Mouse (Mus musculus): ENCODE results near the gene Phf3. TPM values are rescaled to one million over a fixed set of nuclear protein-coding genes. Genes with fewer than 3 reads are reported as not detected.
A peak's percentile ranks its signal among the peaks of the same experiment; 100 is the strongest.
"Not testable (repeated sequence)": the region's sequence is repeated elsewhere in the genome, so short reads cannot be mapped to it uniquely, and the experiment has no call there.

Gene Phf3
- 37.0 and 40.8 TPM in 2 replicates for polyA plus RNA-seq (2015; fragmentation: Nextera tagmentation; extraction: Ambion mirVana)

- peak within 1 kb of the TSS; percentile 93 for H3K9ac ChIP-seq
- no peaks in the 10 kb centered on the region for H3K9me3 ChIP-seq (replicated peaks)
- H3K36me3 ChIP-seq, result no peaks in the 10 kb centered on the region
- peaks cover 17% of the 10 kb centered on the region for H3K4me1 ChIP-seq
- peak; percentile 95 for ATAC-seq (replicated peaks; ENCODE audit: low FRiP score)
- peak within 1 kb of the TSS; percentile 64 for H3K4me2 ChIP-seq
- no peaks in the 10 kb centered on the region for H3K27me3 ChIP-seq
- under 1% methylated on average over 58 of the region's 85 CpGs for WGBS
- H3K4me3 ChIP-seq (replicated peaks), result peak within 1 kb of the TSS; percentile 93
- H3K27ac ChIP-seq, result peak within 1 kb of the TSS; percentile 98
Measured at GRCm38 (mm10) chr1:30873541-30874260, at the start of gene Phf3. TSS of gene Phf3 (minus strand) at chr1:30873921.

GRCm38 (mm10) chr1:30922237-30922636 lies 48.5 kb upstream of the Phf3 start:
- H3K27ac ChIP-seq, result no peak overlapping the region
- no peaks in the 10 kb centered on the region for H3K4me1 ChIP-seq
- H3K9ac ChIP-seq, result no peak overlapping the region
- 88% methylated on average over 3 of the region's 3 CpGs for WGBS
- peaks cover 16% of the 10 kb centered on the region for H3K9me3 ChIP-seq (replicated peaks)
- no peaks in the 10 kb centered on the region for H3K27me3 ChIP-seq
- no peaks in the 10 kb centered on the region for H3K36me3 ChIP-seq
- ATAC-seq (replicated peaks; ENCODE audit: low FRiP score), result no peak
- no peak overlapping the region for H3K4me2 ChIP-seq
- no peak overlapping the region for H3K4me3 ChIP-seq (replicated peaks)

- no peak for ATAC-seq (replicated peaks; ENCODE audit: low FRiP score)
- H3K4me2 ChIP-seq, result no peak overlapping the region
- no peak overlapping the region for H3K27ac ChIP-seq
- no peaks in the 10 kb centered on the region for H3K4me1 ChIP-seq
- no peak overlapping the region for H3K4me3 ChIP-seq (replicated peaks)
- peaks cover 16% of the 10 kb centered on the region for H3K9me3 ChIP-seq (replicated peaks)
- H3K36me3 ChIP-seq, result no peaks in the 10 kb centered on the region
- H3K27me3 ChIP-seq, result no peaks in the 10 kb centered on the region
- no peak overlapping the region for H3K9ac ChIP-seq
Measured at GRCm38 (mm10) chr1:30921252-30921651, 47.5 kb upstream of the Phf3 start.

GRCm38 (mm10) chr1:30920620-30921177 lies 47.0 kb upstream of the Phf3 start:
- ATAC-seq (replicated peaks; ENCODE audit: low FRiP score), result no peak
- H3K9ac ChIP-seq, result no peak overlapping the region
- H3K36me3 ChIP-seq, result no peaks in the 10 kb centered on the region
- no peaks in the 10 kb centered on the region for H3K27me3 ChIP-seq
- H3K4me1 ChIP-seq, result no peaks in the 10 kb centered on the region
- peaks cover 16% of the 10 kb centered on the region for H3K9me3 ChIP-seq (replicated peaks)
- H3K4me3 ChIP-seq (replicated peaks), result no peak overlapping the region
- H3K27ac ChIP-seq, result no peak overlapping the region
- H3K4me2 ChIP-seq, result no peak overlapping the region
- WGBS, result 93% methylated on average over 1 of the region's 1 CpGs

GRCm38 (mm10) chr1:30910172-30910571 lies 36.5 kb upstream of the Phf3 start:
- 79% methylated on average over 3 of the region's 3 CpGs for WGBS
- Histone ChIP-seq H3K4me2 (no peak overlapping the region), H3K9me3 (replicated peaks) (no peaks in the 10 kb centered on the region), H3K4me1 (no peaks in the 10 kb centered on the region), H3K36me3 (no peaks in the 10 kb centered on the region), H3K27me3 (no peaks in the 10 kb centered on the region), H3K4me3 (replicated peaks) (no peak overlapping the region), H3K9ac (no peak overlapping the region), H3K27ac (no peak overlapping the region)
- no peak for ATAC-seq (replicated peaks; ENCODE audit: low FRiP score)

- Histone ChIP-seq H3K4me2 (no peak overlapping the region), H3K27ac (no peak overlapping the region), H3K36me3 (no peaks in the 10 kb centered on the region), H3K9me3 (replicated peaks) (no peaks in the 10 kb centered on the region), H3K9ac (no peak overlapping the region), H3K4me1 (no peaks in the 10 kb centered on the region), H3K27me3 (no peaks in the 10 kb centered on the region), H3K4me3 (replicated peaks) (no peak overlapping the region)
- 70% methylated on average over 4 of the region's 4 CpGs for WGBS
- no peak for ATAC-seq (replicated peaks; ENCODE audit: low FRiP score)
Measured at GRCm38 (mm10) chr1:30908797-30909196, 35.1 kb upstream of the Phf3 start.

GRCm38 (mm10) chr1:30903480-30904218 lies 29.9 kb upstream of the Phf3 start:
- Histone ChIP-seq H3K36me3 (no peaks in the 10 kb centered on the region), H3K27me3 (no peaks in the 10 kb centered on the region), H3K27ac (no peak overlapping the region), H3K9me3 (replicated peaks) (no peaks in the 10 kb centered on the region), H3K4me2 (no peak overlapping the region), H3K4me3 (replicated peaks) (no peak overlapping the region), H3K9ac (no peak overlapping the region), H3K4me1 (no peaks in the 10 kb centered on the region)
- 88% methylated on average over 3 of the region's 3 CpGs for WGBS
- ATAC-seq (replicated peaks; ENCODE audit: low FRiP score), result no peak

- Histone ChIP-seq H3K27me3 (no peaks in the 10 kb centered on the region), H3K4me1 (no peaks in the 10 kb centered on the region), H3K36me3 (no peaks in the 10 kb centered on the region), H3K4me2 (no peak overlapping the region), H3K4me3 (replicated peaks) (no peak overlapping the region), H3K9me3 (replicated peaks) (no peaks in the 10 kb centered on the region), H3K27ac (no peak overlapping the region), H3K9ac (no peak overlapping the region)
- WGBS, result 65% methylated on average over 2 of the region's 2 CpGs
- ATAC-seq (replicated peaks; ENCODE audit: low FRiP score), result no peak
Measured at GRCm38 (mm10) chr1:30898691-30899090, 25.0 kb upstream of the Phf3 start.

GRCm38 (mm10) chr1:30895366-30895765 lies 21.6 kb upstream of the Phf3 start:
- not testable (repeated sequence) for H3K9me3 ChIP-seq (replicated peaks); H3K9ac ChIP-seq; H3K4me2 ChIP-seq; H3K4me1 ChIP-seq; H3K4me3 ChIP-seq (replicated peaks); H3K27ac ChIP-seq; ATAC-seq (replicated peaks; ENCODE audit: low FRiP score); H3K27me3 ChIP-seq; H3K36me3 ChIP-seq

- H3K4me1 ChIP-seq; H3K4me2 ChIP-seq; H3K36me3 ChIP-seq; H3K27me3 ChIP-seq; ATAC-seq (replicated peaks; ENCODE audit: low FRiP score); H3K9ac ChIP-seq; H3K9me3 ChIP-seq (replicated peaks); H3K4me3 ChIP-seq (replicated peaks); H3K27ac ChIP-seq: not testable (repeated sequence)
- 91% methylated on average over 1 of the region's 1 CpGs for WGBS
Measured at GRCm38 (mm10) chr1:30883806-30884205, 10.1 kb upstream of the Phf3 start.

GRCm38 (mm10) chr1:30875746-30876145 lies 2.0 kb upstream of the Phf3 start:
- Histone ChIP-seq H3K4me2 (no peak overlapping the region), H3K9me3 (replicated peaks) (no peaks in the 10 kb centered on the region), H3K36me3 (no peaks in the 10 kb centered on the region), H3K9ac (no peak overlapping the region), H3K27ac (no peak overlapping the region), H3K4me1 (peaks cover 14% of the 10 kb centered on the region), H3K4me3 (replicated peaks) (no peak overlapping the region), H3K27me3 (no peaks in the 10 kb centered on the region)
- ATAC-seq (replicated peaks; ENCODE audit: low FRiP score), result no peak

GRCm38 (mm10) chr1:30874261-30875131 lies 775 bp upstream of the Phf3 start:
- Histone ChIP-seq H3K4me1 (peaks cover 17% of the 10 kb centered on the region), H3K27me3 (no peaks in the 10 kb centered on the region), H3K9me3 (replicated peaks) (no peaks in the 10 kb centered on the region), H3K9ac (peak overlapping the region; percentile 93), H3K4me2 (peak overlapping the region; percentile 64), H3K27ac (peak overlapping the region; percentile 98), H3K36me3 (no peaks in the 10 kb centered on the region), H3K4me3 (replicated peaks) (peak overlapping the region; percentile 93)
- 48% methylated on average over 15 of the region's 15 CpGs for WGBS
- ATAC-seq (replicated peaks; ENCODE audit: low FRiP score), result no peak

Measured in kidney, embryonic 15.5 days (tissue).